Mouse (Mus musculus) liver, embryonic 11.5 days (tissue): ENCODE data around the gene Cyp27b1. TPM values are rescaled to one million over a fixed set of nuclear protein-coding genes. Genes with fewer than 3 reads are reported as not detected.

Source experiments
- ATAC-seq: fragments of 200-750 bp; cut with Nextera tagmentation; replicated peaks from 2 replicates; pipeline ENCODE4 v1.8.0; 2017; ENCODE audit warnings: moderate number of reproducible peaks, mild to moderate bottlenecking, moderate TSS enrichment, moderate library complexity; ENCODE audit not compliant: low FRiP score
- DNase-seq: peaks from one replicate; pipeline ENCODE4 v3.0.0-alpha.2; 2017; ENCODE audit warnings: low spot score
- H3K27ac ChIP-seq: fragments of 300-500 bp; sonication (generic); 2 replicates; pipeline ENCODE4 v1.5.1; 2014; ENCODE audit warnings: mild to moderate bottlenecking, low read depth, low read length, control low read depth
- H3K27me3 ChIP-seq: fragments of 300-500 bp; sonication (generic); replicated peaks from 2 replicates; pipeline ENCODE4 v1.6.1; 2014; ENCODE audit warnings: low read length, mixed read lengths; ENCODE audit not compliant: control insufficient read depth, insufficient read depth
- H3K36me3 ChIP-seq: fragments of 300-500 bp; sonication (generic); 2 replicates; pipeline ENCODE4 v1.6.1; 2014; ENCODE audit warnings: mild to moderate bottlenecking, low read length, moderate library complexity, mixed read lengths; ENCODE audit not compliant: control insufficient read depth, insufficient read depth
- H3K4me1 ChIP-seq: fragments of 300-500 bp; sonication (generic); replicated peaks from 2 replicates; pipeline ENCODE4 v1.6.1; 2014; ENCODE audit warnings: low read length, mixed read lengths; ENCODE audit not compliant: control insufficient read depth, insufficient read depth
- H3K4me2 ChIP-seq: fragments of 300-500 bp; sonication (generic); 2 replicates; pipeline ENCODE4 v1.6.1; 2014; ENCODE audit warnings: mild to moderate bottlenecking, control low read depth, moderate library complexity
- H3K4me3 ChIP-seq: fragments of 300-500 bp; sonication (generic); 2 replicates; pipeline ENCODE4 v1.5.1; 2014; ENCODE audit warnings: low read depth, low read length, control low read depth
- H3K9ac ChIP-seq: fragments of 300-500 bp; sonication (generic); 2 replicates; pipeline ENCODE4 v1.6.1; 2014; ENCODE audit warnings: low read depth, low read length, control low read depth
- H3K9me3 ChIP-seq: fragments of 300-500 bp; sonication (generic); 2 replicates; pipeline ENCODE4 v1.6.1; 2016; ENCODE audit warnings: low read length, inconsistent platforms, mixed read lengths; ENCODE audit not compliant: control insufficient read depth
- WGBS: fragments of 180-500 bp; shearing (Covaris S2); extraction: QIAGEN DNeasy Blood & Tissue Kit; methylation state at CpG from one replicate; pipeline ENCODE4 v1.1.7; 2014; 5-methylcytosine and 5-hydroxymethylcytosine counted together
- polyA plus RNA-seq: library from polyadenylated mRNA; unstranded; fragments of >200 nt; fragmentation: Nextera tagmentation; extraction: Ambion mirVana; gene quantifications from 2 replicates; pipeline ENCODE4 v1.2.1, GENCODE M21; 2014

Gene Cyp27b1
- polyA plus RNA-seq, 1 experiment from 2014 or later = not detected

DNA sequence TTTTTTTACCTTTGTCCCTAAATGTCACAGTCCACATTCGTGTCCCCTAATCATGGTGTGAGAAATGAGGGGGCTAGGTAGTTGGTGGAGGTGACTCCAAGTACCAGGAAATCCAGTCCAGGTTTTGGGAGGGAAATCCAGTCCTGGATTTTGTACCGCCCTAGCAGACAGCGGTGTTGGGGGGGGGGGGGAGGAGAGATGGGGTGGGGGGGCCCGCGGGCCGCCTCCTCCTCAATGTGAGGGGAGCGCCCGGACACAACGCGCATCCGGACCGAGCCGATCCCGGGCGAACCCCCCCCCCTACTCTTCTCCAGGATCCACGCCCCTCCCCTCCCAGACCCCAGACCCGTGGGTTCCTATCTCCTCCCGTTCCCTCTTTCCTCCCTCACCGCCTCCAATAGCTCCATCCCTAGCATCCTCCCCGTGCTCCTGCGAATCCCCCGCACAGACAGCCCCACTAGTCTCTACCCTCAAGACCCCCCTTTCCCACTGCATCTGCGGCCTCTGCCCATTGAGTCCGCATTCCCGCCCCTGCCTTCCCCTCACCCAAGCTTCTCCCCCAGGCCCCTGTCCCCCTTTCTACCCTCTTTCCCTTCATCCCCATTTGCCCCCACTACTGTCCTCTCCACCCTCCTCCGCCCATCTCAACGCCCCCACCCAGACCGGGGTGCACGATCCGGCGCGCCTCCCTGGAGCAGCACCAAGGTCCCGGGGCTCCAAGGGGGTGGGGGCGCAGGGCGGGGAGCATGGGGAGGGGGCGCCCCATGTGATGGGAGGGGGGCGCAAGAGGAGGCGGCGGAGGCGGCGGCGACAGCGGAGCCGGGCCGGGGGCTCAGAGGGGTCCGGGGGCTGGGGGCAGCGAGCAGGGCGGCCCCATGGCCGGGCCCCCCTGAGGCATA is 30.9 kb downstream of the Cyp27b1 start:
- Histone ChIP-seq H3K4me2 (peak overlapping the region; percentile 77), H3K9ac (peak overlapping the region; percentile 2; the same call in 1 of the 2 replicates), H3K36me3 (no peaks in the 10 kb centered on the region), H3K4me1 (peaks cover 29% of the 10 kb centered on the region), H3K4me3 (peak overlapping the region; percentile 56), H3K27me3 (peaks cover 66% of the 10 kb centered on the region), H3K27ac (no peak overlapping the region), H3K9me3 (no peaks in the 10 kb centered on the region)
- 3% methylated on average over 24 of the region's 49 CpGs for WGBS
- DNase-seq (no peak), ATAC-seq (no peak)

DNA sequence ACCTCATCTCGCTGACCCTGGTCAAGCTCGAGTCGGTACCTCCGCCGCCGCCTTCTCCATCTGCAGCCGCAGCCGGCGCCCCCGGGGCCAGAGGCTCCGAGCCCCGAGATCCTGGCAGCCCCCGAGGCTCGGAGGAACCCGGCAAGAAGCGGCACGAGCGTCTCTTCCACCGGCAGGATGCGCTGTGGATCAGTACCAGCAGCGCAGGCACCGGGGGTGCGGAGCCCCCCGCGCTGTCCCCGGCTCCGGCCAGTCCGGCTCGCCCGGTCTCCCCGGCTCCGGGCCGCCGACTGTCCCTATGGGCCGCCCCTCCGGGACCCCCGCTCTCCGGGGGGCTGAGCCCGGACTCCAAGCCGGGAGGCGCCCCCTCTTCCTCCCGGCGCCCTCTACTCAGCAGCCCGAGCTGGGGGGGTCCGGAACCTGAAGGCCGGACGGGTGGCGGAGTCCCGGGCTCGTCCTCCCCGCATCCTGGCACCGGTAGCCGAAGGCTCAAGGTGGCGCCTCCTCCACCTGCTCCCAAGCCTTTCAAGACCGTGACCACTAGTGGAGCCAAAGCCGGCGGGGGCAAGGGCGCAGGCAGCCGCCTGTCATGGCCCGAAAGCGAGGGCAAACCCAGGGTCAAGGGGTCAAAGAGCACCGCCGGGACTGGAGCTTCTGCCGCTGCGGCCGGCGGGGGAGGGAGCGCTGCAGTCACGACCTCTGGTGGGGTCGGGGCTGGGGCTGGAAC is 31.8 kb downstream of the Cyp27b1 start:
- no peak; the same call in 1 of the 2 replicates for ATAC-seq
- 9% methylated on average over 70 of the region's 70 CpGs for WGBS
- peak overlapping the region; percentile 77 for H3K4me2 ChIP-seq
- H3K27ac ChIP-seq = no peak overlapping the region
- no peak for DNase-seq
- H3K9me3 ChIP-seq = no peaks in the 10 kb centered on the region
- H3K4me3 ChIP-seq = peak overlapping the region; percentile 56
- H3K9ac ChIP-seq = peak overlapping the region; percentile 27; the same call in 1 of the 2 replicates
- H3K36me3 ChIP-seq = no peaks in the 10 kb centered on the region
- peaks cover 29% of the 10 kb centered on the region for H3K4me1 ChIP-seq
- H3K27me3 ChIP-seq = peaks cover 67% of the 10 kb centered on the region

DNA sequence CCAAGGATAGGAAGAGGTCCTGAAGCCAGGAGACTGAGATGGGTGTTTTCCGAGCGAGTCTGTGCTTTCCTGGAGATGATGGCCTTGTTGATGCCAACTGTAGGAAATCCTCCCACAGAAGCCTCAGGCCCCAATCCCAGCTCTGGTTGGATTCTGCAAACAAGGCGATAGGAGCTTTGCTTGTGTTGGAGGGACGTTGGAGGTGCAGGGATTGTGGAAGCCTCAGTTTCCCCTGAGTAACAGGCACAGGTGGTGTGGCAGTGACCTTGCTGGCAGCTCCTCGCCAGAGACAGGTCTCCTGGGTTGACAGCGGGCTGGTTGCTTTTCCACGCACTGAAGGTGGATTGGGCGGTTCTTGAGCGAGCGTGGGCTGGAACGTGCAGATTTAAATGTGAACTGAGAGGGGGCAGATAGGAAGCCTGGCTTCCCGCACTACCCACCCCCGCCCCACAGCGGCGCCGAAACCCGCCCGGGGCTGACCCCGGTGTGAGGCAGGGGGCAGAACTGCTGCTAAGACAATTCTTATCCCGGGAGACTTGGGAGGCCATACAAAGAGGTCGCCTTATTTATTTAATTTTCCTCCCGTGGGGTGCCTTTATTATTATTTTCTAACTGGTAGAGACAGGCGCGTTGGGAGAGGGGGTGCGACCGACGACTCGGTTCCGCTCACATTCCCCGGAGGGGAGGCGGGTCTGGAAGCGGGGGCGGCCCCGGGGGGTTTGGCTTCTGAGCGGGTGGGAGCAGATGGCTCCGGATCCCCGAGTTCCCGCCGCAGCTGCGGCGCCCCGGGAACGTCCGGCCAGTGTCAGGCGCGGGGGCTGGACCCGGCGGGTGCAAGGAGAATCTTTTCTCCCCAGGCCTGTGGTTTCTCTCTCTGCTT is 33.1 kb downstream of the Cyp27b1 start:
- Histone ChIP-seq H3K4me3 (peak overlapping the region; percentile 33), H3K9ac (0 out of 2 replicates have a peak overlapping the region, but pooled peaks have one; percentile 20), H3K4me1 (peaks cover 28% of the 10 kb centered on the region), H3K27ac (no peak overlapping the region), H3K27me3 (peaks cover 66% of the 10 kb centered on the region), H3K4me2 (peak overlapping the region; percentile 58), H3K9me3 (no peaks in the 10 kb centered on the region), H3K36me3 (no peaks in the 10 kb centered on the region)
- DNase-seq (no peak), ATAC-seq (no peak)
- WGBS = 9% methylated on average over 48 of the region's 48 CpGs

DNA sequence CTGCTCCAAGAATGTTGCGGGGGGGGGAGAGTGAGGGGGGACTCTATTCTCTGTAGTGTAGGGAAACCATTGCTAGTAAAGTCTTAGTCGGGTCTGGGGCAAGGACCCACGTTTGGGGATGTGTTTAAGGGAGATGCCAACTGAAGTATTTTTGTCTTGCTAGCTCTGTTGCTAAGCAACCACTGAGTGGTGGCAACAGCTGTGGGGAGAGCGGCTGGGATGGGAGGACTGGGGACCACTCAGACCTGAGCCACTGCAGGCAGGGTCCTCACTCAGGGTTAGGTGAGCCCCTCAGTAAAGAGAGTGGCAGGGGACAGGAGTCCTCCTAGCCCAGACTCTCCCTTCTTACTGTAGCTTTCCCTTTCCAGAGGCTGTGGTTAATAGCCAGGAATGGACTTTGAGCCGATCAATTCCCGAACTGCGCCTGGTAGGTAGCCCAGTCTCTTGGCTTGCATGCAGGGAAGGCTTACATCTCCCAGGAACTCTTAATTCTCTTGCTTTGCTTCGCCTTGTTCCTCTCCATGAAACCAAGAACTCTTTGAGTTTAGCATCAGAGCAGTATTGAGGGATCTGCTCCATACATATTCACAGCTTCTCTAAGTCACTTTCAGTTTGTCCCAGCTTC is 34.1 kb downstream of the Cyp27b1 start:
- 49% methylated on average over 8 of the region's 8 CpGs for WGBS
- no peaks in the 10 kb centered on the region for H3K9me3 ChIP-seq
- no peak overlapping the region for H3K4me3 ChIP-seq
- peak overlapping the region; percentile 58 for H3K4me2 ChIP-seq
- H3K9ac ChIP-seq = no peak overlapping the region
- DNase-seq (no peak), ATAC-seq (no peak; the same call in 1 of the 2 replicates)
- peaks cover 64% of the 10 kb centered on the region for H3K27me3 ChIP-seq
- peaks cover 23% of the 10 kb centered on the region for H3K4me1 ChIP-seq
- no peak overlapping the region for H3K27ac ChIP-seq
- no peaks in the 10 kb centered on the region for H3K36me3 ChIP-seq

DNA sequence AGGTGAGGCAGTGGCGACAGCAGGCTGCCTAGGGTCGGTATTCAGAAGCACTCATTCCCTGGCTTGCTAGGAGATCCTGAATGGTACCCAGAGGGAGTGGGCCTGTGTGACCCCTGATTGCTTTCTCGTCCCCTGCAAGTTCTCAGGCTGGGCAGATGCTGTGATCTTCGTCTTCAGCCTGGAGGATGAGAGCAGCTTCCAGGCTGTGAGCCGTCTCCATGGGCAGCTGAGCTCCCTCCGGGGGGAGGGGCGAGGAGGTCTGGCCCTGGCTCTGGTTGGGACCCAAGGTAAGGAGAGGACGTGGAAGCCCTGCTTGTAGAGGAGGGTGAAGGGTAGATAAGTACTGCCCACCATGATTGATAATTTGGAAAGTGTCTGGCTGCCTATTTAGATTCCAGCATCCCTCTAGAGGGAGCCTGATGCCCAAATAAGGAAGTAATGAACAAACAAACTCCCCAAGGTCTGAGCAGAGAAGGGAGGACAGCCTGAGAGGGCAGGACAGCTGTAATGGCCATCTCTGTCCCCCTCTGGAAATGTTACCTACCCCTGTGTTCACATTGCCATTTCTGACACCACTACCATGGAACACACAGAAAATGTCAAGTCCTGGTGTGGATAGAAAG is 35.4 kb downstream of the Cyp27b1 start:
- Histone ChIP-seq H3K27me3 (peaks cover 53% of the 10 kb centered on the region), H3K4me3 (no peak overlapping the region), H3K4me1 (peaks cover 19% of the 10 kb centered on the region), H3K4me2 (no peak overlapping the region), H3K9ac (no peak overlapping the region), H3K9me3 (no peaks in the 10 kb centered on the region), H3K27ac (no peak overlapping the region), H3K36me3 (no peaks in the 10 kb centered on the region)
- DNase-seq (no peak), ATAC-seq (no peak)
- 39% methylated on average over 8 of the region's 8 CpGs for WGBS

DNA sequence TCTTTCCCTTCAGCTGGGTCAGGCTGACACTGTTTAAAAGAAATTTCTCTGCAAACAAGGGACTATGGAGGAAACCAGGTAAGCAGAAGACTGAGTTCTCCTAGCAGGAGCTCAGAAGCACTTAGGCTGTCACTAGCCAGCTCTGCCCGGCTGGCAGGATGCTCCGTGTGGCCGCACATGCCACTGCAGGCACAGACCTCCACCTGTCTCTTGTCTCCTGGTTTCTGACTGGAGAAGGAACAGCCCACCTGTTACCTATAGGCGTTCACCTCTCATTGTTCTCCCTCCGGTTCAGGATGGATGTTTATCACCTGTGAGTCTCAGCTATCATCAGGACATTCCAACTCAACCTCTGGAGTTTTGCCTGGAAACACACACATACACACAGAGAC is 35.9 kb downstream of the Cyp27b1 start:
- WGBS = 64% methylated on average over 5 of the region's 5 CpGs
- Histone ChIP-seq H3K4me2 (no peak overlapping the region), H3K4me1 (peaks cover 19% of the 10 kb centered on the region), H3K27me3 (peaks cover 49% of the 10 kb centered on the region), H3K36me3 (no peaks in the 10 kb centered on the region), H3K4me3 (no peak overlapping the region), H3K9ac (no peak overlapping the region), H3K27ac (no peak overlapping the region), H3K9me3 (no peaks in the 10 kb centered on the region)
- DNase-seq (no peak), ATAC-seq (no peak)

DNA sequence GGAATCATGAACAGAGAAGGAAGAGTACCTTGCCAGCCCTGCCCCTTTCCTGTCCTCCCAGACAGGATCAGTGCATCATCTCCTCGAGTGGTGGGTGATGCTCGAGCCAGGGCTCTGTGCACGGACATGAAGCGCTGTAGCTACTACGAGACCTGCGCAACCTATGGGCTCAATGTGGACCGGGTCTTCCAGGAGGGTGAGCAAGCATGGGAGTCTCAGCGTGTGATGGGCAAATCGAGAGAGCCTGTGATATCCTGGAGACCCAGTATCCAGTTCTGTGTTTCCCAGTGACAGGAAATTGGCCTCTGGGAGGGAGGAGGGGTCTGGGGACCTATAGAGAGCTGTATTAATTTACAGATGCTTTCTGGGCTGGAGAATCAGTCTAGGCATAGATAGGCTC is 37.0 kb downstream of the Cyp27b1 start:
- no peak overlapping the region for H3K9ac ChIP-seq
- ATAC-seq (no peak), DNase-seq (no peak)
- H3K9me3 ChIP-seq = no peaks in the 10 kb centered on the region
- H3K4me2 ChIP-seq = no peak overlapping the region
- H3K4me1 ChIP-seq = peaks cover 13% of the 10 kb centered on the region
- H3K27me3 ChIP-seq = peaks cover 46% of the 10 kb centered on the region
- 83% methylated on average over 9 of the region's 9 CpGs for whole genome bisulfite sequencing
- no peak overlapping the region for H3K4me3 ChIP-seq
- H3K36me3 ChIP-seq = no peaks in the 10 kb centered on the region
- no peak overlapping the region for H3K27ac ChIP-seq
